Mouse (Mus musculus): Measurements from ENCODE around the gene Prkcb.

DNA sequence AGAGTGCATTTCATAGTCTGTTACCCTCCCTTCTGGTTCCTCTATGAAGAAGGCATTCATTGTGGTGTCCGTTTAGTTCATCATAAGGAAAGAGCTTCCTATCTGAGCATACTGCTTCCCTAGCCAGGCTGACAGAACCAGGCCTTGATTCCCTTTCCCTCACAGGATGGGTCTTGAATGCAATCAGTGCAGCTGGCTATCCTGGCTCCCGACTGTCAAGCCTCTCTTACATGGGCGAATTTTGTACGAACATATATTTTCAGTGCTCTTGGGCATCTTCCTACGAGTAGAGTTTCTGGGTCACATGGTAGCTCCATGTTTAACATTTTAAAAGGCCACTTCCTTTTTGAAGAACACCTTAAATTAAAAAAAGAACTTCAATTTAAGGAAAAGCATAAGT lies 61.4 kb downstream of the Prkcb start:
- TF ChIP-seq CTCF (IDR thresholded peaks at IDR 0.05; ENCODE audit: extremely low read depth, insufficient read depth, low read length) (no peak), POLR2A (IDR thresholded peaks at IDR 0.05; ENCODE audit: extremely low read depth, insufficient read depth, low read length) (no peak)

Measured in cortical plate, adult 2 months (tissue).